Mouse (Mus musculus) B cell, adult (primary cell): ENCODE measurements around the gene Trmu. TPM values are rescaled to one million over a fixed set of nuclear protein-coding genes. Genes with fewer than 3 reads are reported as not detected.

Experiments
- total RNA-seq: library from RNA; stranded (reverse); gene quantifications from 4 replicates; pipeline ENCODE4 v1.2.4, GENCODE M21; 2023; ENCODE audit not compliant: inconsistent age

The Trmu gene
- 28.3 to 34.9 TPM (median 31.5 TPM) in 4 replicates for total RNA-seq

GRCm38 (mm10) chr15:85878848-85879497 lies at the start of gene Trmu:
TSS of gene Trmu (plus strand) at chr15:85879312.

DNA sequence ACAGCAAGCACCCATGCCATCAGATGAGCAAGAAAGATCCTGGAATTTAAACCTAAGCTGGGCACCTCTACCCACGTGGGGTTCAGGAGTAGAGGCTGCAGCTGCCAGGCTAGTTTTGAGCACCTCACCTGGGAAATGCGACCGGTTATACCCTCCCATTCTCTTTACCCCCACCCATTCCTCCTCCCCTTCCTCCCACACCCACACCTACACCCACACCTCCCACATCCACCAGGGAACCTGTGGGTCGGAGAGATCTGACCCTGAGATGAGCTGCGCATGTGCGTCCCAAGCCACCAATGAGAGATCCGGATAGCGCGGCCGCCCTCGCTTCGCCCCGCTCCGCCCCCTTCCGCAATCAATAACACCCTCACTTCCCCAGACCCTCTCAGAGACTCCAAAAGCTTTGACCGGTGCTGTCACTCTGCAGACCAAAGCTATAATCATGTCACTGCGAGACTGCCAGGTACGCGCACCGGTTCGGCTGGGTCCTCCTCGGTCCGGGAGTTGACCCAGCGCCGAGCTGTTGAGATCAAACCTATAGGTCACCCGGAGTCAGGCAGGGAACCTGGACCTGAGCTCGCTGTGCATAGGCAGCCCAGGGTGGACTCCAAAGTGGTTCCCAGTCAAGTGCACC lies 47.0 kb upstream of the Trmu start, which contains the start of gene Ttc38:
TSS of gene Ttc38 (plus strand) at position 353 of the 637 bp plus-strand sequence.

GRCm38 (mm10) chr15:85859490-85860031 lies 19.6 kb upstream of the Trmu start, which contains the start of gene Gtse1:
TSS of gene Gtse1 (plus strand) at chr15:85859745.

Other genes with a start within 250 kb of the Trmu start
- not detected in 4 replicates for gene Ppara, start 144.3 kb upstream of the Trmu start, total RNA-seq
- gene Cdpf1, start 67.6 kb upstream of the Trmu start, total RNA-seq: 13.5 to 20.9 TPM (median 15.0 TPM) in 4 replicates
- gene Pkdrej, start 57.6 kb upstream of the Trmu start, total RNA-seq: not detected in 4 replicates
- gene Ttc38, start 47.0 kb upstream of the Trmu start, total RNA-seq: 13.2 to 16.1 TPM (median 14.3 TPM) in 4 replicates
- 2.6 to 3.5 TPM (median 3.1 TPM) in 4 replicates for gene Gtse1, start 19.6 kb upstream of the Trmu start, total RNA-seq
- gene Celsr1, start 154.5 kb downstream of the Trmu start, total RNA-seq: 0.42 to 1.8 TPM (median 0.51 TPM) in 4 replicates
- gene Gramd4, start 178.4 kb downstream of the Trmu start, total RNA-seq: 45.9 to 62.6 TPM (median 56.1 TPM) in 4 replicates